Mouse (Mus musculus) ES-Bruce4 (cell line): ENCODE results near the gene Rnf208.

Experiments used
- CTCF ChIP-seq: IDR thresholded peaks from one replicate; pipeline ENCODE4 v1.8.1; 2011; ENCODE audit warnings: low read depth, low read length
- EP300 ChIP-seq: IDR thresholded peaks from 2 replicates; pipeline ENCODE4 v1.6.1; 2011; ENCODE audit warnings: low read depth, low read length; ENCODE audit not compliant: insufficient read depth
- POLR2A ChIP-seq: IDR thresholded peaks from one replicate; pipeline ENCODE4 v1.8.1; 2011; ENCODE audit warnings: low read length; ENCODE audit not compliant: insufficient read depth

DNA sequence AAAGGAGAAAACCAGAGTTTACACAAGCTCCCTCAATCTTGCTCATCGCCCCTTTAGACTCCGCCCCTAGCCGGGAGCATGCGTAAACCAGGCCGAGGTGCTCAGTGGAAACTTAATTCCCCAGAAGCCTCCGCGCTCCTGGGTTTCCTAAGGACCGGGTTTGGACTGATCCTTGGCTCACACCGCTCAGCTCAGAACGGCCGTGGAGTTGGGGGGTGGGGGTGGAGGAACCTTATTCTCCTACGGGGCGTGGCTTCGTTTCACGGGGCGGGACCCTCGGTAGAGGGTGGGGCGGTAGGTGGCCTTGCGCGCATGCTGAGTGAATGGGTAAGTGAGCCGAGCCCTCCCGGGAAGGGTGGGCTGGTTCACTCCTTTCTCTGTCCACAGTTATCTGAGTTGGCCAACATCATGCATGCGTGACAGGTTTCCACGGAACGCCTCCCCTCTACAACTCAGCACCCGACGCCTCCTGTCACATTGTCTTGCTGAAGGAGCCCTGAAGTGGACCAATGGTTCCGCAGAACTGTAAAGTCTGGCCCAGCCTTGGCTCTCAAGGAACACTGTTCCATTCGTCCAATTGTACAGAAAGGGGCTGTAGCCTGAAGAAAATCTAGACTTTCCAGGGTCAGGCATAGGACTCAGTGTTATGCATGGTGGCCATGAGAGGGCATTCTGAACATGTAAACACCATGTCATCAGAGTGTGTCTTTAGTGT is 1.2 kb upstream of the Rnf208 start:
- peak; percentile 38 for TF ChIP-seq POLR2A
- TF ChIP-seq EP300: 0 out of 2 replicates have a peak, but pooled peaks have one; percentile 45
- no peak for TF ChIP-seq CTCF
